Mouse (Mus musculus): Measurements from ENCODE around the gene Sel1l2.

GRCm38 (mm10) chr2:140215965-140216364 lies 173.5 kb downstream of the Sel1l2 start:
- TF ChIP-seq ZC3H11A (IDR thresholded peaks at IDR 0.05; ENCODE audit: borderline replicate concordance, low read depth, low read length) (no peak), ZNF384 (IDR thresholded peaks at IDR 0.05; ENCODE audit: low read depth, low read length) (no peak), MAFK (IDR thresholded peaks at IDR 0.05; ENCODE audit: insufficient read depth, low read depth, low read length) (peak; percentile 55; the same call in 1 of the 2 replicates)

All from ES-E14 (cell line).